8 mouse cellular contexts compared by ENCODE assay signal in the genomic region with DNA sequence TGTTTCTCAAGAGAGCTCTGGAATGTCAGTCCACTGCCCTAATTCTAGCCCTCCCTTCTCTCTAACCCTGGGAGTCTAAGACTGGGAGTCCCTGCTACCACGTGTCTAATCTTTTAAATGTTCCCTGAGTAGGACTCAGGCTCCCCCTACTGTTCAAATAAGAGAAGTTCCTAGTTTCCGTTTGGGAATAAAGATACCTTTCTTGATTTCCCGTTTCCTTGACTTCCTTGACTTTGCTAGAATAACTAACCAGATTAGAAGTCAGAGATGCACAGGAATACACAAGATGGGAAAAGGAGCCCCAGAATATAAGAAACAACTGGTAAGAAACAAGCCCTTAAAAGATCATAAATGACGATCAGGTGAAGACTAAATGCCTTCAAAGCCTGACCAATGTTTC. TPM values are rescaled to one million over a fixed set of nuclear protein-coding genes. Genes with fewer than 3 reads are reported as not detected.
A peak's percentile ranks its signal among the peaks of the same experiment; 100 is the strongest.
DNase-seq lines count a peak whose midpoint lies in the region; ATAC-seq and TF ChIP-seq lines count a peak whose summit lies in the region.

No protein-coding gene starts in this region.

- 7% methylated on average over 4 of the region's 4 CpGs for WGBS in intestine, embryonic 15.5 days
- WGBS in midbrain, embryonic 16.5 days = 15% methylated on average over 4 of the region's 4 CpGs

- peak overlapping the region; percentile 81 for H3K4me3 ChIP-seq in gastrocnemius, adult 2 months
- H3K4me3 ChIP-seq in embryonic fibroblast, embryonic 13.5 days (ENCODE audit: insufficient read depth, low read length) = peak overlapping the region; percentile 77
- peak overlapping the region; percentile 74 for H3K4me3 ChIP-seq in intestine, embryonic 15.5 days (replicated peaks)
- peak overlapping the region; percentile 60 for H3K4me3 ChIP-seq in midbrain, embryonic 16.5 days (ENCODE audit: low read depth, low read length)

- no peak for ATAC-seq in intestine, embryonic 15.5 days
- ATAC-seq in midbrain, embryonic 16.5 days = no peak

- intact Hi-C loops in gastrocnemius, adult 2 months (cut with DNase I) = loop anchor here (2.0 to 10.0 kb wide), 2 partner anchors 50 to 172 kb away; a partner anchor contains a TSS

- H3K27ac ChIP-seq in gastrocnemius, adult 2 months = peak overlapping the region; percentile 97
- H3K27ac ChIP-seq in embryonic fibroblast, embryonic 13.5 days (ENCODE audit: insufficient read depth, low read length) = peak overlapping the region; percentile 87; the same call in 1 of the 2 replicates
- H3K27ac ChIP-seq in intestine, embryonic 15.5 days = peak overlapping the region; percentile 95
- peak overlapping the region; percentile 96 for H3K27ac ChIP-seq in midbrain, embryonic 16.5 days (ENCODE audit: low read length)

- no peaks in the 10 kb centered on the region for H3K27me3 ChIP-seq in intestine, embryonic 15.5 days (replicated peaks)
- H3K27me3 ChIP-seq in midbrain, embryonic 16.5 days (ENCODE audit: control insufficient read depth, insufficient read depth, low read depth, low read length) = no peaks in the 10 kb centered on the region

- peaks cover 2% of the 10 kb centered on the region; the same call in 1 of the 2 replicates for H3K4me1 ChIP-seq in embryonic fibroblast, embryonic 13.5 days (ENCODE audit: control insufficient read depth, insufficient read depth, low read length)
- H3K4me1 ChIP-seq in intestine, embryonic 15.5 days (replicated peaks) = peaks cover 9% of the 10 kb centered on the region
- H3K4me1 ChIP-seq in midbrain, embryonic 16.5 days (ENCODE audit: control insufficient read depth, insufficient read depth, low read length) = peaks cover 13% of the 10 kb centered on the region

- H3K4me2 ChIP-seq in intestine, embryonic 15.5 days (replicated peaks) = peak overlapping the region; percentile 67
- peak overlapping the region; percentile 84 for H3K4me2 ChIP-seq in midbrain, embryonic 16.5 days (ENCODE audit: low read length)

- no peaks in the 10 kb centered on the region for H3K9me3 ChIP-seq in intestine, embryonic 15.5 days
- no peaks in the 10 kb centered on the region for H3K9me3 ChIP-seq in midbrain, embryonic 16.5 days (replicated peaks; ENCODE audit: control insufficient read depth, low read length, poor library complexity, severe bottlenecking)

- DNase-seq in gastrocnemius, adult 2 months = no peak
- DNase-seq in gastrocnemius, adult 18-20 months (ENCODE audit: low spot score) = no peak
- peak; percentile 86 for DNase-seq in ES-CJ7 (ENCODE audit: low read depth, low spot score)
- DNase-seq in spleen, adult 18-20 months = no peak
- DNase-seq in left cerebral cortex, adult 18-20 months (ENCODE audit: low spot score in 2 of 2) = no peak

- peaks cover 23% of the 10 kb centered on the region for H3K36me3 ChIP-seq in intestine, embryonic 15.5 days
- H3K36me3 ChIP-seq in midbrain, embryonic 16.5 days (ENCODE audit: control insufficient read depth, insufficient read depth, low read length) = peaks cover 18% of the 10 kb centered on the region

- TF ChIP-seq CTCF in gastrocnemius, adult 2 months (IDR thresholded peaks at IDR 0.05) = peak; percentile 82
- no peak for TF ChIP-seq CTCF in embryonic fibroblast, embryonic 13.5 days (IDR thresholded peaks at IDR 0.05; ENCODE audit: borderline replicate concordance, insufficient read depth, low read length)

- peak overlapping the region; percentile 75 for H3K9ac ChIP-seq in intestine, embryonic 15.5 days
- H3K9ac ChIP-seq in midbrain, embryonic 16.5 days (ENCODE audit: low read depth, low read length) = peak overlapping the region; percentile 83

- no peak for TF ChIP-seq POLR2A in embryonic fibroblast, embryonic 13.5 days (IDR thresholded peaks at IDR 0.05; ENCODE audit: low read depth, low read length)

RNA-seq across cellular contexts. Expression of a gene that starts 1.2 kb away (rescaled TPM):
- total RNA-seq in gastrocnemius, adult 2 months (2021) = 1 to 10 TPM; 4.2 to 6.5 TPM
- total RNA-seq in gastrocnemius, adult 18-20 months (2021) = 1 to 10 TPM; 4.6 to 8.3 TPM
- 4.7 and 6.0 TPM in 2 replicates for polyA plus RNA-seq in embryonic fibroblast, embryonic 13.5 days (2011; ENCODE audit: insufficient read length, low read depth, missing spikeins)
- 14.5 and 15.2 TPM in 2 replicates for polyA plus RNA-seq in intestine, embryonic 15.5 days (2015; fragmentation: Nextera tagmentation; extraction: Ambion mirVana)
- polyA plus RNA-seq in midbrain, embryonic 16.5 days (2015; fragmentation: Nextera tagmentation; extraction: Ambion mirVana) = 17.8 and 19.7 TPM in 2 replicates
- 10 to 100 TPM; 15.9 to 20.7 TPM for total RNA-seq in left cerebral cortex, adult 18-20 months (2021)

RNA-seq across cellular contexts. Expression of a gene that starts 2.7 kb away (rescaled TPM):
- 1,000 to 10,000 TPM in 1 of 2 experiments, 100 to 1,000 TPM in 1; 932 to 1,025 TPM for total RNA-seq in gastrocnemius, adult 2 months (2021)
- 1,000 to 10,000 TPM; 1,015 to 1,049 TPM for total RNA-seq in gastrocnemius, adult 18-20 months (2021)
- 2,862 and 3,188 TPM in 2 replicates for polyA plus RNA-seq in embryonic fibroblast, embryonic 13.5 days (2011; ENCODE audit: insufficient read length, low read depth, missing spikeins)
- 3,667 and 3,915 TPM in 2 replicates for polyA plus RNA-seq in intestine, embryonic 15.5 days (2015; fragmentation: Nextera tagmentation; extraction: Ambion mirVana)
- polyA plus RNA-seq in midbrain, embryonic 16.5 days (2015; fragmentation: Nextera tagmentation; extraction: Ambion mirVana) = 1,924 and 2,018 TPM in 2 replicates
- total RNA-seq in left cerebral cortex, adult 18-20 months (2021) = 1,000 to 10,000 TPM; 1,493 to 1,582 TPM

RNA-seq across cellular contexts. Expression of a gene that starts 19.4 kb away (rescaled TPM):
- total RNA-seq in gastrocnemius, adult 2 months (2021) = 10 to 100 TPM; 37.8 to 39.3 TPM
- 10 to 100 TPM; 35.4 to 37.6 TPM for total RNA-seq in gastrocnemius, adult 18-20 months (2021)
- polyA plus RNA-seq in embryonic fibroblast, embryonic 13.5 days (2011; ENCODE audit: insufficient read length, low read depth, missing spikeins) = 146 and 152 TPM in 2 replicates
- 205 and 210 TPM in 2 replicates for polyA plus RNA-seq in intestine, embryonic 15.5 days (2015; fragmentation: Nextera tagmentation; extraction: Ambion mirVana)
- 124 and 125 TPM in 2 replicates for polyA plus RNA-seq in midbrain, embryonic 16.5 days (2015; fragmentation: Nextera tagmentation; extraction: Ambion mirVana)
- total RNA-seq in left cerebral cortex, adult 18-20 months (2021) = 10 to 100 TPM; 58.3 TPM

RNA-seq across cellular contexts. Expression of a gene that starts 20.7 kb away (rescaled TPM):
- total RNA-seq in gastrocnemius, adult 2 months (2021) = 10 to 100 TPM; 13.7 to 14.3 TPM
- 10 to 100 TPM; 12.3 to 15.3 TPM for total RNA-seq in gastrocnemius, adult 18-20 months (2021)
- polyA plus RNA-seq in embryonic fibroblast, embryonic 13.5 days (2011; ENCODE audit: insufficient read length, low read depth, missing spikeins) = 75.2 and 83.3 TPM in 2 replicates
- polyA plus RNA-seq in intestine, embryonic 15.5 days (2015; fragmentation: Nextera tagmentation; extraction: Ambion mirVana) = 28.4 and 29.3 TPM in 2 replicates
- polyA plus RNA-seq in midbrain, embryonic 16.5 days (2015; fragmentation: Nextera tagmentation; extraction: Ambion mirVana) = 8.8 and 8.9 TPM in 2 replicates
- 10 to 100 TPM; 13.1 to 13.2 TPM for total RNA-seq in left cerebral cortex, adult 18-20 months (2021)

RNA-seq across cellular contexts. Expression of a gene that starts 43.1 kb away (rescaled TPM):
- 1 to 10 TPM; 1.6 to 2.6 TPM for total RNA-seq in gastrocnemius, adult 2 months (2021)
- 1 to 10 TPM; 2.7 TPM for total RNA-seq in gastrocnemius, adult 18-20 months (2021)
- 0.13 and 0.70 TPM in 2 replicates for polyA plus RNA-seq in embryonic fibroblast, embryonic 13.5 days (2011; ENCODE audit: insufficient read length, low read depth, missing spikeins)
- 30.5 and 31.5 TPM in 2 replicates for polyA plus RNA-seq in intestine, embryonic 15.5 days (2015; fragmentation: Nextera tagmentation; extraction: Ambion mirVana)
- polyA plus RNA-seq in midbrain, embryonic 16.5 days (2015; fragmentation: Nextera tagmentation; extraction: Ambion mirVana) = 0.41 and 0.47 TPM in 2 replicates
- total RNA-seq in left cerebral cortex, adult 18-20 months (2021) = 1 to 10 TPM; 5.1 to 5.2 TPM
